Mouse (Mus musculus): ENCODE measurements around the gene Cntfr. TPM values are rescaled to one million over a fixed set of nuclear protein-coding genes. Genes with fewer than 3 reads are reported as not detected.

The Cntfr gene
- polyA plus RNA-seq, 1 experiment = 10.7 TPM

DNA sequence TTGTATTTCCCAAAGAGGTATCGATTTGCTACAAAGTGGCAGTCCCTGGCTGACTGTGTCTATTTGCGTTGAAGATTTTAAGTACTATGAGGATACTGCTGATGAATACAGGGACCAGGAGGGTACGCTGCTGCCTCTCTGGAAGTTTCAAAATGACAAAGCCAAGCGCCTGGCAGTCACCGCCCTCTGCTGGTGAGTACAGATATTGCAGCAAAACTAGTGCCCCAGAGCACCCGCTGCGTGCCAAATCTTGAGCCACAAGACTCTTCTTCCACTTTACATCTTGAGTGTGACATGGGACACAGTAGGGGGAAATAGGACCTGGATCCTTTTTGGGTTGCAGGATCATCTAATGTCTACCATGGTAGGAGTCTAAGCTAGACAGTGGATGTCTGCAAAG is 82.7 kb downstream of the Cntfr start:
- no peak for DNase-seq (ENCODE audit: low read depth)

DNA sequence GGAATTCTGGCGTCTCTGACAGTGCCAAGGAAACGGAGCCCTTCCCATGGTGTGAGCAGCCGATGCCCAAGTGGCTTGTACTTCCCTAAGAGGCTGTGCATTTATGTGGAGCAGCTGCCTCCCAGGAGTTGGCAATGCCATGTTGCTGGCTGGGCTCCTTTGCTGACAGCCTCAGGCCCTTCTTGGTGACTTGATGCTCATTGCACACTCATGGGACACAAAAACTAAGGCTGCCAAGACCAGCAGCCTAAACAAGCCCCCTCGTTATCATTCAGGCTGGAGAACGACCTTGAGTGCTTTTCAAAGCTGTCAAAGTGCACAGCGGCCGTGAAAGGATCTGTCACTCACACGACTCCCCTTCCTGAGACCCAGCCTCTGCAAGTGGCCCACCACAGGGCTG is 84.7 kb downstream of the Cntfr start:
- DNase-seq (ENCODE audit: low read depth) = no peak

DNA sequence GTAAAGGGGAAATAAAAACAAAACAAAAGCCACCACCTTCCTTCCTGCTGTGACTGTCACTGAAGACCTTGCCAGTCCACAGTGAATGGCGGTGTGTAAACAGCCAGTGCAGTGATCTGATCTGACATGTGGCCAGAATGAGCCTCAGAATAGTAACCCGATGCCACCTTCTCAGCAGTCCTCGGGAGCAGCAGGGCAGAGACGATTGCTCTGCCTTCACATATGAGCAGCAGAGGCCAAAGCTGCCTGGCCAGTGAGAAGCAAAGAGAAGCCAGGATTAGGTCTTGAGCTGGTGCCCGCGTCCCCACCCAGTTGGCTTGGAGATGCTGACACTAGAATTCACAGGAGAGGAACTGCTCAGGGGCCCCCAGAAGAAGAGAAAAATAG is 86.3 kb downstream of the Cntfr start:
- DNase-seq (ENCODE audit: low read depth) = no peak

DNA sequence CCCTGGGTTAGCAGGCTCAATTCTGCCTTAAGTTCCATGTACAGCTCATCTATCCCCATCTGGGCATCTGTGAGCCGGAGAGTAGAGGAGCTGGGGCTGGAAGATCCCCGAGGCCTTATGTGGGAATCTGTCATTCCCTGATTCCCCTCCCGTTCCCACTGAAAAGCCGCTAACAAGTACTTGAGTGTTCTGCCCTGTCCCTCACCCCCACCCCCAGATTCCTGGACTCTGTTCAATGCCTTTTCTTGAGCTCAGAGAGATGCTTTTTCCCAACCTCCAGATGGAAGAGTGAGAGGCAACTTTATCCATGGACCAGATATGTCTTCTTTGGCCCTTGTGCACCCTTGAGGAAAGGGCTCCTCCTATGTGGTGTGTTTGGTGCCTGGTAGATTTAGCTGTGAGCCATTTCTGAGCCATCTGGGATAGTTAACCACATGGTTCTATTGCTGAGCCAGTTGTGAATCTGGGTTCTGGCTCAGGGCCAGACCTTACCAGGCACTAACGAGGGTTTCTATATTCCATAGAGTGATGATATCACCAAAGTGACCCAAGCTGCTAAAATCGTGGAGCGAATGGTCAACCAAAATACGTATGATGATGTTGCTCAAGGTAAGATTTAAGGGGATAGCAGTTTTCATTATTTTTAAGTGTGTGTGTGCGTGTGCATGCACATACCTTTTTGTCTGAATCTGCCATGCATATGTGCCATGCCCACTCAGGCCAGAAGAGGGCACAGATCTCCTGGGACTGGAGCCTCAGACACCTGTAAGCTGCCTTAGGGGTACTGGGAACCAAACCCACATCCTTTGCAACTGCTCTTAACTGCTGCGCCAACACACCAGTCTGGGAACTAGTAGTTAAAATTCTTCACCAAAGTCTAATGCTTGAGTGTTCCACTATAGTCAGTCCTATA is 87.0 kb downstream of the Cntfr start:
- no peak for DNase-seq (ENCODE audit: low read depth)

Other genes with a start within 250 kb of the Cntfr start
- gene Kif24, start 232.2 kb downstream of the Cntfr start, polyA plus RNA-seq (2012; rRNA removed) = 1.1 TPM in 2 replicates
- 23.6 and 24.1 TPM in 2 replicates for gene Nudt2, start 231.9 kb downstream of the Cntfr start, polyA plus RNA-seq (2012; rRNA removed)
- gene AI464131, start 194.0 kb downstream of the Cntfr start, polyA plus RNA-seq (2012; rRNA removed) = 16.2 and 17.2 TPM in 2 replicates
- 5.6 and 11.1 TPM in 2 replicates for gene 1110017D15Rik, start 179.8 kb downstream of the Cntfr start, polyA plus RNA-seq (2012; rRNA removed)
- 16.5 and 22.6 TPM in 2 replicates for gene Fam219a, start 127.6 kb downstream of the Cntfr start, polyA plus RNA-seq (2012; rRNA removed)
- gene Dnaic1, start 127.3 kb downstream of the Cntfr start, polyA plus RNA-seq (2012; rRNA removed) = 1.5 and 1.6 TPM in 2 replicates
- gene Enho, start 56.8 kb downstream of the Cntfr start, polyA plus RNA-seq (2012; rRNA removed) = 13.0 and 17.2 TPM in 2 replicates
- 67.3 and 81.0 TPM in 2 replicates for gene Il11ra1, start 2.9 kb upstream of the Cntfr start, polyA plus RNA-seq (2012; rRNA removed)
- gene Rpp25l, start 16.4 kb upstream of the Cntfr start, polyA plus RNA-seq (2012; rRNA removed) = 32.6 and 36.2 TPM in 2 replicates
- gene Dctn3, start 26.1 kb upstream of the Cntfr start, polyA plus RNA-seq (2012; rRNA removed) = 77.0 and 98.9 TPM in 2 replicates
- gene Arid3c, start 34.1 kb upstream of the Cntfr start, polyA plus RNA-seq (2012; rRNA removed) = not detected in 2 replicates
- gene Galt, start 58.1 kb upstream of the Cntfr start, polyA plus RNA-seq (2012; rRNA removed) = 55.6 and 64.3 TPM in 2 replicates
- gene Sigmar1, start 59.1 kb upstream of the Cntfr start, polyA plus RNA-seq (2012; rRNA removed) = 147 and 200 TPM in 2 replicates
- 38.8 and 48.3 TPM in 2 replicates for gene Ccl27a, start 77.2 kb upstream of the Cntfr start, polyA plus RNA-seq (2012; rRNA removed)
- gene Gm21541, start 206.5 kb upstream of the Cntfr start, polyA plus RNA-seq (2012; rRNA removed) = 15.9 and 18.7 TPM in 2 replicates
- gene Gm20878, start 244.5 kb upstream of the Cntfr start, polyA plus RNA-seq (2012; rRNA removed) = 1.6 and 3.8 TPM in 2 replicates